Mouse (Mus musculus) MEL (cell line): ENCODE results near the gene Mob3a. TPM values are rescaled to one million over a fixed set of nuclear protein-coding genes. Genes with fewer than 3 reads are reported as not detected.

Source experiments
- DNase-seq: peaks from one replicate; pipeline ENCODE4 v3.0.0; 2011; ENCODE audit warnings: low read depth, low spot score
- H3K27ac ChIP-seq: 2 replicates; pipeline ENCODE4 v1.5.1; 2012; ENCODE audit warnings: low read depth, mild to moderate bottlenecking, control low read depth, low read length, moderate library complexity; ENCODE audit not compliant: control insufficient read depth
- H3K27me3 ChIP-seq, 2 experiments: fragments of 150-350 bp in 1 of 2; sonication (generic) in 1 of 2; 2 replicates each; pipeline ENCODE4 v1.6.1; 2012; ENCODE audit warnings: low read length in 2 of 2, mild to moderate bottlenecking in 2 of 2, improper control_type of control experiment in 1 of 2, moderate library complexity in 1 of 2; ENCODE audit not compliant: insufficient read depth in 2 of 2, control insufficient read depth in 1 of 2
- H3K36me3 ChIP-seq, 2 experiments: 2 replicates each; pipeline ENCODE4 v1.6.1; 2012 to 2014; ENCODE audit warnings: low read length in 2 of 2, improper control_type of control experiment in 1 of 2, inconsistent platforms in 1 of 2, mild to moderate bottlenecking in 1 of 2; ENCODE audit not compliant: insufficient read depth in 2 of 2, control insufficient read depth in 1 of 2
- H3K4me1 ChIP-seq, 2 experiments: fragments of 150-350 bp in 1 of 2; sonication (generic) in 1 of 2; 2 replicates each; pipeline ENCODE4 v1.6.1; 2012; ENCODE audit warnings: low read length in 2 of 2, improper control_type of control experiment in 1 of 2, mild to moderate bottlenecking in 1 of 2; ENCODE audit not compliant: insufficient read depth in 2 of 2, control insufficient read depth in 1 of 2
- H3K4me3 ChIP-seq, 2 experiments: fragments of 150-350 bp in 1 of 2; sonication (generic) in 1 of 2; 2 replicates each; pipeline ENCODE4 v1.5.1; 2012; ENCODE audit warnings: low read depth in 2 of 2, low read length in 2 of 2, mild to moderate bottlenecking in 2 of 2, moderate library complexity in 2 of 2, control low read depth in 1 of 2, improper control_type of control experiment in 1 of 2; ENCODE audit not compliant: control insufficient read depth in 1 of 2, insufficient read depth in 1 of 2
- H3K79me2 ChIP-seq: 2 replicates; pipeline ENCODE4 v1.6.1; 2012; ENCODE audit warnings: mild to moderate bottlenecking, low read length, moderate library complexity; ENCODE audit not compliant: control insufficient read depth, poor library complexity, insufficient read depth
- H3K9ac ChIP-seq: 2 replicates; pipeline ENCODE4 v1.6.1; 2012; ENCODE audit warnings: low read depth, mild to moderate bottlenecking, control low read depth, low read length, moderate library complexity; ENCODE audit not compliant: control insufficient read depth, poor library complexity, severe bottlenecking
- H3K9me3 ChIP-seq: fragments of 150-350 bp; sonication (generic); replicated peaks from 2 replicates; pipeline ENCODE4 v1.6.1; 2012; ENCODE audit warnings: mild to moderate bottlenecking, low read length, improper control_type of control experiment, moderate library complexity; ENCODE audit not compliant: insufficient read depth
- BHLHE40 ChIP-seq: IDR thresholded peaks from 2 replicates; pipeline ENCODE4 v1.6.1; 2012; ENCODE audit warnings: low read depth, mild to moderate bottlenecking, inconsistent platforms, low read length, improper control_type of control experiment, borderline replicate concordance
- CHD1 ChIP-seq: IDR thresholded peaks from 2 replicates; pipeline ENCODE4 v1.6.1; 2012; ENCODE audit warnings: low read depth, mild to moderate bottlenecking, inconsistent platforms, low read length, improper control_type of control experiment
- CHD2 ChIP-seq: IDR thresholded peaks from 2 replicates; pipeline ENCODE4 v1.6.1; 2011; ENCODE audit warnings: low read length, improper control_type of control experiment
- E2F4 ChIP-seq: IDR thresholded peaks from 2 replicates; pipeline ENCODE4 v1.6.1; 2011; ENCODE audit warnings: low read depth, low read length, improper control_type of control experiment, borderline replicate concordance
- ELF1 ChIP-seq: IDR thresholded peaks from 2 replicates; pipeline ENCODE4 v1.6.1; 2014; ENCODE audit warnings: low read depth, mild to moderate bottlenecking, inconsistent platforms, low read length, improper control_type of control experiment, moderate library complexity
- EP300 ChIP-seq, 2 experiments: IDR thresholded peaks; 2 replicates each; pipeline ENCODE4 v1.6.1; 2011; ENCODE audit warnings: improper control_type of control experiment in 2 of 2, low read length in 2 of 2, low read depth in 1 of 2, mild to moderate bottlenecking in 1 of 2
- ETS1 ChIP-seq: IDR thresholded peaks from 2 replicates; pipeline ENCODE4 v1.6.1; 2012; ENCODE audit warnings: low read depth, mild to moderate bottlenecking, inconsistent platforms, low read length, improper control_type of control experiment, moderate library complexity
- GABPA ChIP-seq: IDR thresholded peaks from 2 replicates; pipeline ENCODE4 v1.6.1; 2012; ENCODE audit warnings: low read depth, mild to moderate bottlenecking, inconsistent platforms, low read length, improper control_type of control experiment, moderate library complexity
- GATA1 ChIP-seq: IDR thresholded peaks from 2 replicates; pipeline ENCODE4 v1.6.1; 2011; ENCODE audit warnings: low read depth, low read length, improper control_type of control experiment
- MAZ ChIP-seq: IDR thresholded peaks from 2 replicates; pipeline ENCODE4 v1.6.1; 2012; ENCODE audit warnings: low read depth, mild to moderate bottlenecking, inconsistent platforms, low read length, improper control_type of control experiment
- MXI1 ChIP-seq: IDR thresholded peaks from 2 replicates; pipeline ENCODE4 v1.6.1; 2011; ENCODE audit warnings: mild to moderate bottlenecking, low read depth, low read length, improper control_type of control experiment
- MYB ChIP-seq: IDR thresholded peaks from 2 replicates; pipeline ENCODE4 v1.6.1; 2011; ENCODE audit warnings: mild to moderate bottlenecking, low read depth, low read length, improper control_type of control experiment
- MYC ChIP-seq: IDR thresholded peaks from 2 replicates; pipeline ENCODE4 v1.6.1; 2011; ENCODE audit warnings: low read depth, mild to moderate bottlenecking, low read length, improper control_type of control experiment, moderate library complexity
- NELFE ChIP-seq: IDR thresholded peaks from 2 replicates; pipeline ENCODE4 v1.6.1; 2011; ENCODE audit warnings: low read depth, low read length, improper control_type of control experiment
- POLR2A ChIP-seq, 2 experiments: IDR thresholded peaks; 2 replicates each; pipeline ENCODE4 v1.6.1; 2011 to 2012; ENCODE audit warnings: low read length in 2 of 2, mild to moderate bottlenecking in 2 of 2, control low read depth in 1 of 2, improper control_type of control experiment in 1 of 2, low read depth in 1 of 2, moderate library complexity in 1 of 2; ENCODE audit not compliant: control insufficient read depth in 1 of 2, insufficient read depth in 1 of 2, poor library complexity in 1 of 2
- RAD21 ChIP-seq: IDR thresholded peaks from 2 replicates; pipeline ENCODE4 v1.6.1; 2011; ENCODE audit warnings: mild to moderate bottlenecking, low read depth, low read length, improper control_type of control experiment
- RCOR1 ChIP-seq: IDR thresholded peaks from 2 replicates; pipeline ENCODE4 v1.6.1; 2012; ENCODE audit warnings: low read depth, mild to moderate bottlenecking, inconsistent platforms, low read length, improper control_type of control experiment
- SIN3A ChIP-seq: IDR thresholded peaks from 2 replicates; pipeline ENCODE4 v1.6.1; 2012; ENCODE audit warnings: low read length, improper control_type of control experiment, inconsistent platforms
- SMC3 ChIP-seq: IDR thresholded peaks from 2 replicates; pipeline ENCODE4 v1.6.1; 2011; ENCODE audit warnings: low read depth, low read length, improper control_type of control experiment
- TBP ChIP-seq: IDR thresholded peaks from 2 replicates; pipeline ENCODE4 v1.8.0; 2011; ENCODE audit warnings: low read depth, low read length, improper control_type of control experiment
- UBTF ChIP-seq: IDR thresholded peaks from 2 replicates; pipeline ENCODE4 v1.6.1; 2012; ENCODE audit warnings: low read depth, mild to moderate bottlenecking, inconsistent platforms, low read length, improper control_type of control experiment, moderate library complexity, borderline replicate concordance; ENCODE audit not compliant: insufficient read depth
- ZKSCAN1 ChIP-seq: IDR thresholded peaks from 2 replicates; pipeline ENCODE4 v1.6.1; 2012; ENCODE audit warnings: low read depth, mild to moderate bottlenecking, inconsistent platforms, low read length, improper control_type of control experiment, moderate library complexity
- ZNF384 ChIP-seq: IDR thresholded peaks from 2 replicates; pipeline ENCODE4 v1.6.1; 2012; ENCODE audit warnings: low read depth, mild to moderate bottlenecking, inconsistent platforms, low read length, improper control_type of control experiment
- polyA plus RNA-seq, 2 experiments: library from polyadenylated mRNA; stranded (reverse) in 1 of 2; unstranded in 1 of 2; fragments of >175 nt in 1 of 2; fragments of >200 nt in 1 of 2; gene quantifications; 2 replicates each; pipeline versions ENCODE4 v1.2.1 to v1.2.4; 2012; ENCODE audit warnings: low replicate concordance in 2 of 2, low read depth in 1 of 2; ENCODE audit not compliant: insufficient read length in 2 of 2, insufficient read depth in 1 of 2, missing spikeins in 1 of 2
- total RNA-seq: library from RNA; depleted of rRNA; stranded (reverse); fragments of 300-350 nt; gene quantifications from 2 replicates; pipeline ENCODE4 v1.2.3, GENCODE M21; 2012

The Mob3a gene
- total and polyA plus RNA-seq, 3 experiments = 38.3 to 63.4 TPM; not detected in 1

GRCm38 (mm10) chr10:80696502-80697392 is 5.0 kb downstream of the Mob3a start:
- TF ChIP-seq MAZ (0 out of 2 replicates have a peak, but pooled peaks have one; percentile 13), CHD2 (no peak), EP300 (IDR thresholded peaks at IDR 0.05; ENCODE audit: low read depth in 1 of 2, low read length in 2 of 2) (peak; percentile 49 to 80), SIN3A (peak; percentile 57; the same call in 1 of the 2 replicates), MYC (no peak; the same call in 1 of the 2 replicates), ETS1 (peak; percentile 50; the same call in 1 of the 2 replicates), ELF1 (no peak), MYB (peak; percentile 84), GABPA (no peak), E2F4 (no peak), POLR2A (IDR thresholded peaks at IDR 0.05; ENCODE audit: control insufficient read depth in 1 of 2, insufficient read depth in 1 of 2, low read depth in 1 of 2, low read length in 2 of 2, poor library complexity in 1 of 2) (peak in 1 of 2 experiments; percentile 47; a peak in 1 of 4 replicates), GATA1 (peak; percentile 26; the same call in 1 of the 2 replicates), NELFE (peak; percentile 36; the same call in 1 of the 2 replicates), ZNF384 (no peak), CHD1 (no peak), MXI1 (0 out of 2 replicates have a peak, but pooled peaks have one; percentile 30), BHLHE40 (0 out of 2 replicates have a peak, but pooled peaks have one; percentile 21), SMC3 (no peak), RAD21 (no peak), TBP (peak; percentile 85), RCOR1 (no peak), UBTF (0 out of 2 replicates have a peak, but pooled peaks have one; percentile 45), ZKSCAN1 (no peak)
- H3K36me3 ChIP-seq = peaks cover 0 to 60% of the 10 kb centered on the region in 2 experiments; a peak in 2 of 4 replicates
- peaks cover 40 to 81% of the 10 kb centered on the region in 2 experiments for H3K4me1 ChIP-seq
- H3K4me3 ChIP-seq = peak overlapping the region; percentile 5 to 13; a peak in 3 of 4 replicates
- H3K9me3 ChIP-seq = no peaks in the 10 kb centered on the region
- peaks cover 4% of the 10 kb centered on the region for H3K79me2 ChIP-seq
- H3K27ac ChIP-seq = peak overlapping the region; percentile 94
- H3K27me3 ChIP-seq = no peaks in the 10 kb centered on the region
- peak; percentile 68 for DNase-seq
- H3K9ac ChIP-seq = peak overlapping the region; percentile 63
